Mouse (Mus musculus) cerebellum, adult 11 months (tissue): ENCODE measurements around the gene Ldhd.
A peak's percentile ranks its signal among the peaks of the same experiment; 100 is the strongest.

Experiments
- DNase-seq: peaks from one replicate; pipeline ENCODE4 v3.0.0; 2022

The Ldhd gene

DNA sequence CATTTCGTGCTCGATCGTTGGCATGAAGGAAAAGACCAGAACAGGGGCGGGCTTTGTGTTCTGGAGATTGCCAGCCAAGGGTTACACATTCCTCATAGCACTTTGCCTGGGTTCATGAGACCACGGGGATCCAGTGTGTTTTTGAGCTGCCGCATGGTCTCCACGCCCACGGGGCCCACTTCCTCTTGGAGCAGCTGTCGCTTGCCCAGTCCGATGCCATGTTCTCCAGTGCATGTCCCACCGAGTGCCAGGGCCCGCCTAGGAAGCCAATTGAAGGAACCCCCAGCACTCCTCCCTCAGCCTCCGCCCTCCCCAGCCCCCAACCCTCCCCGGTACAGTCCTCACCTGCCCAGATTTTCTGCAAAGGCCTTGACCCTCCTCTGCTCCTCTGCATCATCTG, 3.2 kb downstream of the Ldhd start:
- DNase-seq = no peak

GRCm38 (mm10) chr8:111626528-111626820, 3.7 kb downstream of the Ldhd start:
- no peak for DNase-seq

DNA sequence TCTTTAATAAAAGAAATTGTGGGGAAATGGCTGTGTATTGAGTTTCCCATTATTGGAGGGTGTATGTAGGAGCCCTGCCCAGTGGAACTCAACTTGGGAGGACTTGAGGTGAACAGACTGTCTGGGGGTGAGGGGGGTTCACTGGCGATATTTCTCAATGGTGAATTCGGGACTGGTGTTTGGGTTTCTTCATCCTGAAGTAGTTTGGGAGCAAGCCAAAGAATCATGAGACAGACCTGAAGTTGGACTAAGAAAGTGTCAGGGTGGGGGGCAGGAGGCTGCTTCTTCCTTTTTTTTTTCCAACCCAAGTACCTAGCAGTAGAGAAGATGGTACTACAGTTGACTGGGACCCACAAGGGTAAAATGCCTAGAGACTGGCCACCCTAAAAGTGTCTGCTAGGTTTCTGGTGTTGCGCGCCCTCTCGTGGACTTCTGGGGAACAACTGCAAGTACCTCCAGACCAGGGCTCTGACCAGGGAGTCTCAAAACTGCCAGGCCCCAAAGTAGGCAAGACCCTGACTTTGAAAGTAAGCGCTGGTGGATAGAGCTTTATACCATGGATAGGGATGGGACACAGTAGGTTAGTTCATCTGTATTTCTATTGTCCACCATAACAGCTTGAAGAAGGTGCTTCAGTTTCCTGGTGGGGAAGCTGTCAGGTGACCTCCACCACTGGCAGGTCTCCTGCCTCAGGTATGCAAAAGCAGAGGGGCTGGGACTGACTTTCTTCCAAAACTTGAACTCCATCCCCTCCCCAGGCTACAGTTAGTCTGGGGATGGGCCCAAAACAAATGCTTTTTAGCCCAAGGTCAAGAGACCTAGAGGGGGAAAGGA, 4.3 kb downstream of the Ldhd start:
- peak; percentile 76 for DNase-seq

- DNase-seq = peak; percentile 35
These were observed 5.3 kb downstream of the Ldhd start for GRCm38 (mm10) chr8:111624853-111625221.

DNA sequence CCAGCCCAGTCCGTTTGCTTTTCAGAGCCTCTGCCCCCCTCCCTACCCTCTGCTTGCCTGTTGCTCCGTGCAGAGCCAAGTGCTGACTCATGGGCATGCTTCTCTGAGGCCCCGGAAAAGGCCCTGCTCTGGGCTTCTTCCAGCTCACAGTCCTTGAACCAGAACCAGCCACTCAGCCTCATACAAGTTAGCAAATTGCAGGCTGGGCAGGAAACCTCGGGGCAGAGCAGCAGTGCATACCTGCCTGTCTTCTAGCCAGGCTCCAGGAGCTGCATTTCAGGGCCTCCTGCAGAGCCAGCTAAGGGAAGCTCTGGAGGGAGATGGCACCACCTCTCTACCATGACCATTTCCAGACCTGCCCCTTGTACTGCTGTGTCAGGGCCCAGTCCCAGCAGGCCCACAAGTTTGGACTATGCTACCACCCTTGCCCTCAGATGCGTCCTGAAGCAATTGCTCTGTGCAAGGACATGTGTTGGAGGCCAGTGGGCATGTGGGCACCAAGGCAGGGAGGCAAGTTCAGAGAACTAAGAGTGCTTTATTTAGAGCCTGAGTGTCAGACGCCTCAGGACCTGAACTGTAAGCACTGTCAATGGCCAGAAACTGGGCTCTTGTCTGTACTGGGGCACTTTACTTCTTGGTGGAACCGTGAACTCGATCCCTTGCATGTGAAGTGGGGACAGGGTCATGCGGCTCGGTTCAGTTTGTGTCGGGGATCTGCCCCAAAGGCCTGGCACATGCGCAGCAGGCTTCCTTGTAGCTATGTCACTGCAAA, 5.9 kb downstream of the Ldhd start:
- DNase-seq = peak; percentile 68

- no peak for DNase-seq
These were observed 7.6 kb downstream of the Ldhd start for GRCm38 (mm10) chr8:111622553-111622952.

DNA sequence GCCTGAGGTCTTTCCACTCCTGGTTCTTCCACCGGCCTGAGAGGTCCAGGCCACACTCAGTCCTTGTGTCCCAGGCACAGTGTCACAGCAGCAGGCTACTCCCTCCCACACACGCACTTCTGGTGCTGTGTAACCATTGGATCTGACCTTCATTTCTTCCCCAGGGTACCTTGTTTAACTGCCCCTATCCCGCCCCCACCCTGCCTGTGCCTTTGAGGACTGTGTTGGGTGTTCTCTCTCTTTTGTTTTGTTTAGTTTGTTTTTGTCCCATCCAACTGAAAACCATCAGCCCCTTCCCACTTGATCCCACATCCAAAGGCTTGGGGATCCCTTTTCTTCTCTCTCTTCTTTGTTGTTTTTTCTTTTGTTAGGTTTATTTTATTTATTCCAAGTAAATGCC, 8.1 kb downstream of the Ldhd start:
- no peak for DNase-seq

GRCm38 (mm10) chr8:111619936-111620335, 10.2 kb downstream of the Ldhd start:
- DNase-seq = no peak

- DNase-seq = no peak
These were observed 11.9 kb downstream of the Ldhd start for GRCm38 (mm10) chr8:111618273-111618672.

DNA sequence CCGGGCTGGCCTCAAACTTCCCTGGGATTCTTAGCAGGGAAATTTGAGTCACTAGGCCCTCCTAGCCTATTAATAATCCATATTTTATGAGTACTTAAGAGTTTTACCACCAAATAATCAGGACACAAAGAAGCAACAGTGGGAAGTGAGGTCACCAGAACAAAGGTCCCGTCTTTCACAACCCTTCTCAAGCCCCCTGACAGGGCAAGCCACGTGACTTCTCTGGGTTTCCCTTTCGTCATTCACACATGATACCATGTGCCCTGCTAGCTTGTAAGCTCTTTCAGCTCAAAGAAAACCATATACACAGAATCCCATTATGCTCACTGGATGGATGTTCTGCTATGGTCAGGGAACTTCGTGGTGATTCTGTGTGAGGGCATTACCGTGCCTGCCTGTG, 12.4 kb downstream of the Ldhd start:
- DNase-seq = no peak

- no peak for DNase-seq
These were observed 15.1 kb downstream of the Ldhd start for GRCm38 (mm10) chr8:111614786-111615701.

DNA sequence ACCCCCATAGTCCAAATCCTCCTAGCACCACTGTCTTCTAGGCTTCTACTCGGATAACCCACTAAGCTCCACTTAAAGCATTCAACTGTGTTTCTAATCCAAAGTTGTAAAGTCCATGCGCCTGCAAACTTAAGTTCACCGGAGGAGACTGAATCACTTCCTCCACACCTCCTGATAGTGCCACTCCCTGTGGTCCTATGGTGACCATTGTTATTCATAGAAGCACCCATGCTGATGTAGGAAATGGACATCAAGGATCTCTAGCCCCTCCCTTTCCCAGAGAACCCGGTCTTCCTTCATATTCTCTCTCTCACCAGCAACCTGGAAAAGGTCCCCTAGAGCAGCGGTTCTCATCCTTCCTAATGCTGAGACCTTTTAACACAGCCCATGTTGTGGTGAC, 17.0 kb downstream of the Ldhd start:
- DNase-seq = no peak

DNA sequence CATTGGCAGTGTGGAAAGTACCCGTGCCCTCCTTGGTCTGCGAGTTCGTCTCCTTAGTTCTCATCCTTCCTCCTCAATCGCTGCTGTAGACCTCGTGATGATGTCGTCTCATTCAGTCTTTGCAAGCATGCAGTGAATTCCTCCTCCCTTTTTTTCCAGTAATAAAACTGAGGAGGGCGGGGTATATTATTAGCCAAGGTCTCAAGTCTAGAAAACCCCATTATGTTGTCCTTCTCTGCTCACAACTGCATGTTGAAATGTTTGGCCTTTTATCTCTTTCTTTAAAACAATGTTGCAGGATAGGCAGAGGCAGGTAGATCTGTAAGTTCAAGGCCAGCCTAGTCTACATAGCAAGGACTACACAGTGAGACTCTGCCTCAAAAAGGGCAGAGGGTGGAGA, 22.8 kb downstream of the Ldhd start:
- DNase-seq = no peak

DNA sequence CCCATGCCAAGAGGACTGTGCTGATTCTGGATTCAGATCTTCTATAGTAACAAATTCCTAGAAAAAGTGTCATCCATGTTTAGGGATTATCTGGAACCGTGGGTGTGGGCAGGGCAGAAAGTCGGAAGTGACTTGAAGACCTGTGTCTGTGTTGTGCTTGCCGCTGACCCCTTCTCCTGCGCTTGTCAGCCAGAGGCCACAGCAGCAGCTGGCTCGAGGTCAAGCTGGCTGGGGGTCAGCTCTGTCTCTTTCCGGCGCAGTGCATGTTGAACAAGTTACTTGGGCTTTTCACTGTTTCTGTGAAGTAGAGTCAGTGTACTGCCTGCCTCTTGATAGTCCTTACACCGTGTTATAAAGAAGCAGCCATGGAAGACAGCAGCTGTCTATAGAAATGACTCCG, 23.2 kb downstream of the Ldhd start:
- no peak for DNase-seq

DNA sequence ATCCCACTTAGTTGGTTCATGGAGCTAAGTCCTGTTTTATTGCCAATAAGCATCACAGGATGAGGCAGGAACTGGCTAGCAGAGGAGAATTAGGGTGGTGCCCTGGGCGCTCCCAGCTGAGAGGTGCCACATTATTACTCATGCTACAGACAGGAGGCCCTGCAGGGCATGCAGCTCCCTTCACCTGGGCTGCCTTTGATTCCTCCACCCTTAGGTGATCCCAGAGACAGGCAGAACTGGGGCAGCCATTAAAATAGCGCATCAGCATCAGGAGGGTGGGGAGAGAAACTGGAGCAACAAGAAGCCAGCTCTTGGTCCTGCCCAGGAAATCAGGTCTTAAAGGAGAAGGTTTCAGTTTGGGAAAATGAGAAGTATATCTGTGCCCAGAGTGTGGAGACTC, 25.2 kb downstream of the Ldhd start:
- no peak for DNase-seq

GRCm38 (mm10) chr8:111602050-111602449, 28.1 kb downstream of the Ldhd start:
- peak; percentile 61 for DNase-seq

DNA sequence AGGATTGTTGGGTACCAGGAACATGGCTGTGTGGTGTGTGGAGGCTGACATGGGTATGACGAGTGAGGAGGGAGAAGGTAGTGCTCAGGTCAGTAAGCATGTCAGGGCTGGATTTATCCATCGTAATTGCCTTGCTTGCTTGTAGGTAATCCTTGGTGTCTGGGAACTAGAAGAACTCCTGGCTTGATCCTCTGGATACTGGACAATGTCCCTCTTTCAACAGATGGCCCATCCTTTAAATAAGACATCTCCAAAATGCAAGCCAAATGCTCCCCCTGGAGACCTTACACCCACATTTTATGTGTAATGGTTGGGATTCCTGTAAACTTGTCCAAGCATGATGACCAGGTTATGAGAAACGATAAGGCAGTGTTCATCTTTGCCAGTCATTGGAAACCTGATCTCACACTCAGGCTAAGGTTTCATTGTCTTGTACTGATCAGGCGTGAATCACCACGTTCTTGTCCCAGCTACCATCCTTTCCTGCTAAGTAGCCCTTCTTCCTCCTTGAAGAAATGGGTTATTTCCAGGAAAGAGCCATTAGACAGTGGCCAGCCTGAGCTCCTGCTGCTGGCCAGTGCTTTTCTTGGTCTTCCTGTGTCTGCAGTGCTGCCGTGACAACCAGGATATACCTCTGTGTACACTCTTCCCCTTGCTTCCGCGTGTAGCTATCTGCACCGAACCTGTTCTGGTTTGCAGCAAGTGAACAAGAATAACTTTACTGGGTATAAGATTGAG, 30.3 kb downstream of the Ldhd start:
- peak; percentile 24 for DNase-seq

DNA sequence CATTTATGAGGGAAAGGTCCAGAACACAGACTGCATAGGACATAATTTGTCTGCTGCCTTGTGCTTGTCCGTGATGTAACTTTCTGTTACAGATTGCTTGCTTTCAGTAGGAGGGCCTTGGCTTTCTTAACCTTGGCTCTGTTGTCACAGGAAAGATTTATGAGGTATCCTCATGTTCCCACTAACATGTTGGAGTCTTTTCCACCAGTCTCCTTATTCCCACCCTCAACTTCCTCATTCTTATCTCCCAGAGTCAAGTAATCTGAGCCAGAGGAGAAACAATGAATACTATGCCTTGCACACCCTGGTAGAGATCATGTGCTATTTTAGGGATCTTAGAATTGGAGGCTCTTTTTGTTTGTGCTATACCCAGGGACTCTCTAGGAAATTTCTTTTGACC, 32.9 kb downstream of the Ldhd start:
- no peak for DNase-seq

DNA sequence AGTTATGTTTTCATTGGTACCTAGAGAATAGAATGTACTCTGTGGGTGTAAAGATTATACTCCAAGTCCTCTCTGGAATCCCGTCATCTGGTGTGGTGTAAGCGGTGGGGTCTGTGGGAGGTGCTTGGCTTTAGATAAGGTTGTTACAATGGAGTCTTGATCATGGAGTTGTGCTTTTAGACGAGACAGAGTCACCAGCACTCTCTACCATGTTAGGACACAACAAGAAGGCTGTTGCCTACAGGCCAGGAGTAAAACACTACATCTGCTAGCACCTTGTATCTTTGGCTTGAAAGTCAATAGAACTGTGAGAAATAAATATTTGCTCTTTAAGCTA, 33.7 kb downstream of the Ldhd start:
- DNase-seq = no peak

DNA sequence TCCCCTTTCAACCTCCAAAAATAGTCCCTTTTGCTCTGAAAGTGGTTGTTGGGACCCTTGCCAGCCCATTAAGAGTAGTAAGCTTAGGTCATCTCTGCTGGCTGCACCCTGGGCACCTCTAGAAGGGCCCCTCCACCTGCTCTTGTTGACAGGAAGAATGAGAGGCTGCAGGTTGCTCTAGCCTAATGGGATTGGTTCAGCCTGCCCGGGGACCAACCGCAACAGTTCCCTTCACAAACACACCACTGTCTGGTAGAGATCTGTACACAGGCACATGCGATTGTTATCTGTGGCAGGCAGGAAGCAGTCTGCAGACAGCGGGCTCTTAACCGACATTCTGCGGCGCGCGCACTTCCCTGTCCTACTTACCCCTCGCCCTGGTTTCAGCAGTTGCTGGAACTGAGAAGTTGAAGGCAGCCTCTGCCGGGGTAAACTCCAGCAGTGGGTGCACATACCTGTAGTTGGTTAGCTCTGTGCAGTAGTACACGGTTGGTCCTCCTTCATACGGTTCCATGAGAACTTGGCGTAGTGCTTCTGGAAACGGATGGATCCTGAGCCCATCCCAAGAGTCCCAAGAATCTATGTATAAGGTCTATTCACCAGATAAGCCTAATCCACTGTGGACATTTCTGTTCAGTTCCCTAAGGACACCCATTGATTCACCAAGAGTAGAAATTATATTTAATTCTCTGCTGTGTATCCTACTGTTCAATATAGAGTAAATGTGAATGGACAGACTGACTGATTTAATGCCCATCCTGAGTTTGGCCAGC, 34.3 kb downstream of the Ldhd start:
- no peak for DNase-seq

- no peak for DNase-seq
These were observed 35.2 kb downstream of the Ldhd start for GRCm38 (mm10) chr8:111594951-111595350.
